Mouse (Mus musculus): ENCODE data around the gene Tgfbr3l.
A peak's percentile ranks its signal among the peaks of the same experiment; 100 is the strongest.

The Tgfbr3l gene

GRCm38 (mm10) chr8:4247951-4248540, at the start of gene Tgfbr3l:
Tgfbr3l (plus strand) TSS chr8:4248214.
- Histone ChIP-seq H3K27me3 (ENCODE audit: insufficient read depth, low read length) (peaks cover 13% of the 10 kb centered on the region), H3K4me1 (replicated peaks; ENCODE audit: low read depth, low read length) (peaks cover 69% of the 10 kb centered on the region), H3K36me3 (ENCODE audit: insufficient read depth, low read length) (peaks cover 49% of the 10 kb centered on the region), H3K9me3 (ENCODE audit: low read length) (no peaks in the 10 kb centered on the region), H3K4me3 (replicated peaks; ENCODE audit: low read length) (peak within 1 kb of the TSS; percentile 71)
- no peak for TF ChIP-seq NANOG (IDR thresholded peaks at IDR 0.05; ENCODE audit: borderline replicate concordance, low read length)
- TF ChIP-seq POU5F1 (IDR thresholded peaks at IDR 0.05; ENCODE audit: borderline replicate concordance, low read length): no peak
- TF ChIP-seq CTCF (conservative IDR thresholded peaks at IDR 0.05; ENCODE audit: low read length): no peak

- no peak overlapping the region for H3K4me3 ChIP-seq (replicated peaks; ENCODE audit: low read length)
- no peak for TF ChIP-seq POU5F1 (IDR thresholded peaks at IDR 0.05; ENCODE audit: borderline replicate concordance, low read length)
- no peak for TF ChIP-seq CTCF (conservative IDR thresholded peaks at IDR 0.05; ENCODE audit: low read length)
- TF ChIP-seq NANOG (IDR thresholded peaks at IDR 0.05; ENCODE audit: borderline replicate concordance, low read length): no peak
- H3K27me3 ChIP-seq (ENCODE audit: insufficient read depth, low read length): peaks cover 81% of the 10 kb centered on the region
- no peaks in the 10 kb centered on the region for H3K9me3 ChIP-seq (ENCODE audit: low read length)
- no peaks in the 10 kb centered on the region for H3K36me3 ChIP-seq (ENCODE audit: insufficient read depth, low read length)
- H3K4me1 ChIP-seq (replicated peaks; ENCODE audit: low read depth, low read length): peaks cover 17% of the 10 kb centered on the region
Observed at GRCm38 (mm10) chr8:4201321-4201720, 46.7 kb upstream of the Tgfbr3l start.

- H3K36me3 ChIP-seq (ENCODE audit: insufficient read depth, low read length): no peaks in the 10 kb centered on the region
- peaks cover 15% of the 10 kb centered on the region for H3K9me3 ChIP-seq (ENCODE audit: low read length)
- H3K4me1 ChIP-seq (replicated peaks; ENCODE audit: low read depth, low read length): peaks cover 35% of the 10 kb centered on the region
- H3K27me3 ChIP-seq (ENCODE audit: insufficient read depth, low read length): peaks cover 100% of the 10 kb centered on the region
- peak overlapping the region; percentile 71 for H3K4me3 ChIP-seq (replicated peaks; ENCODE audit: low read length)
- TF ChIP-seq POU5F1 (IDR thresholded peaks at IDR 0.05; ENCODE audit: borderline replicate concordance, low read length): no peak
- no peak for TF ChIP-seq NANOG (IDR thresholded peaks at IDR 0.05; ENCODE audit: borderline replicate concordance, low read length)
- TF ChIP-seq CTCF (conservative IDR thresholded peaks at IDR 0.05; ENCODE audit: low read length): peak; percentile 15
Observed at GRCm38 (mm10) chr8:4205246-4206123, 42.5 kb upstream of the Tgfbr3l start.

- H3K27me3 ChIP-seq (ENCODE audit: insufficient read depth, low read length): peaks cover 100% of the 10 kb centered on the region
- peak overlapping the region; percentile 71 for H3K4me3 ChIP-seq (replicated peaks; ENCODE audit: low read length)
- H3K36me3 ChIP-seq (ENCODE audit: insufficient read depth, low read length): no peaks in the 10 kb centered on the region
- H3K9me3 ChIP-seq (ENCODE audit: low read length): peaks cover 15% of the 10 kb centered on the region
- H3K4me1 ChIP-seq (replicated peaks; ENCODE audit: low read depth, low read length): peaks cover 38% of the 10 kb centered on the region
- TF ChIP-seq CTCF (conservative IDR thresholded peaks at IDR 0.05; ENCODE audit: low read length): no peak
- no peak for TF ChIP-seq POU5F1 (IDR thresholded peaks at IDR 0.05; ENCODE audit: borderline replicate concordance, low read length)
- no peak for TF ChIP-seq NANOG (IDR thresholded peaks at IDR 0.05; ENCODE audit: borderline replicate concordance, low read length)
Observed at GRCm38 (mm10) chr8:4206182-4207015, 41.6 kb upstream of the Tgfbr3l start.

- Histone ChIP-seq H3K4me1 (replicated peaks; ENCODE audit: low read depth, low read length) (peaks cover 36% of the 10 kb centered on the region), H3K27me3 (ENCODE audit: insufficient read depth, low read length) (peaks cover 97% of the 10 kb centered on the region), H3K9me3 (ENCODE audit: low read length) (peaks cover 15% of the 10 kb centered on the region), H3K4me3 (replicated peaks; ENCODE audit: low read length) (peak overlapping the region; percentile 71; the same call in 1 of the 2 replicates), H3K36me3 (ENCODE audit: insufficient read depth, low read length) (no peaks in the 10 kb centered on the region)
- TF ChIP-seq POU5F1 (IDR thresholded peaks at IDR 0.05; ENCODE audit: borderline replicate concordance, low read length): no peak
- no peak for TF ChIP-seq CTCF (conservative IDR thresholded peaks at IDR 0.05; ENCODE audit: low read length)
- no peak for TF ChIP-seq NANOG (IDR thresholded peaks at IDR 0.05; ENCODE audit: borderline replicate concordance, low read length)
Observed at GRCm38 (mm10) chr8:4207016-4207350, 41.0 kb upstream of the Tgfbr3l start.

- Histone ChIP-seq H3K27me3 (ENCODE audit: insufficient read depth, low read length) (peaks cover 90% of the 10 kb centered on the region), H3K4me3 (replicated peaks; ENCODE audit: low read length) (no peak overlapping the region), H3K4me1 (replicated peaks; ENCODE audit: low read depth, low read length) (peaks cover 53% of the 10 kb centered on the region), H3K9me3 (ENCODE audit: low read length) (peaks cover 15% of the 10 kb centered on the region), H3K36me3 (ENCODE audit: insufficient read depth, low read length) (no peaks in the 10 kb centered on the region)
- TF ChIP-seq CTCF (conservative IDR thresholded peaks at IDR 0.05; ENCODE audit: low read length): no peak
- TF ChIP-seq NANOG (IDR thresholded peaks at IDR 0.05; ENCODE audit: borderline replicate concordance, low read length): no peak
- no peak for TF ChIP-seq POU5F1 (IDR thresholded peaks at IDR 0.05; ENCODE audit: borderline replicate concordance, low read length)
Observed at GRCm38 (mm10) chr8:4211097-4211496, 36.9 kb upstream of the Tgfbr3l start.

- TF ChIP-seq NANOG (IDR thresholded peaks at IDR 0.05; ENCODE audit: borderline replicate concordance, low read length) (no peak), CTCF (conservative IDR thresholded peaks at IDR 0.05; ENCODE audit: low read length) (no peak), POU5F1 (IDR thresholded peaks at IDR 0.05; ENCODE audit: borderline replicate concordance, low read length) (no peak)
- H3K4me1 ChIP-seq (replicated peaks; ENCODE audit: low read depth, low read length): peaks cover 47% of the 10 kb centered on the region
- peak overlapping the region; percentile 61 for H3K4me3 ChIP-seq (replicated peaks; ENCODE audit: low read length)
- peaks cover 15% of the 10 kb centered on the region for H3K9me3 ChIP-seq (ENCODE audit: low read length)
- peaks cover 85% of the 10 kb centered on the region for H3K27me3 ChIP-seq (ENCODE audit: insufficient read depth, low read length)
- no peaks in the 10 kb centered on the region for H3K36me3 ChIP-seq (ENCODE audit: insufficient read depth, low read length)
Observed at GRCm38 (mm10) chr8:4212809-4213209, 35.2 kb upstream of the Tgfbr3l start.
